Mouse (Mus musculus) layer of hippocampus, adult 18-20 months (tissue): ENCODE measurements around the gene Acad9. TPM values are rescaled to one million over a fixed set of nuclear protein-coding genes. Genes with fewer than 3 reads are reported as not detected.
"Not testable (repeated sequence)": the region's sequence is repeated elsewhere in the genome, so short reads cannot be mapped to it uniquely, and the experiment has no call there.

ENCODE experiments used
- DNase-seq, 2 experiments: peaks; one replicate each; pipeline ENCODE4 v3.0.0; 2022; ENCODE audit warnings: low spot score in 2 of 2
- total RNA-seq, 2 experiments: library from RNA; stranded (reverse); gene quantifications; 2 replicates each; pipeline ENCODE4 v1.2.3; 2021

Acad9 gene
- total RNA-seq, 2 experiments from 2014 or later: 34.2 to 46.3 TPM

DNA sequence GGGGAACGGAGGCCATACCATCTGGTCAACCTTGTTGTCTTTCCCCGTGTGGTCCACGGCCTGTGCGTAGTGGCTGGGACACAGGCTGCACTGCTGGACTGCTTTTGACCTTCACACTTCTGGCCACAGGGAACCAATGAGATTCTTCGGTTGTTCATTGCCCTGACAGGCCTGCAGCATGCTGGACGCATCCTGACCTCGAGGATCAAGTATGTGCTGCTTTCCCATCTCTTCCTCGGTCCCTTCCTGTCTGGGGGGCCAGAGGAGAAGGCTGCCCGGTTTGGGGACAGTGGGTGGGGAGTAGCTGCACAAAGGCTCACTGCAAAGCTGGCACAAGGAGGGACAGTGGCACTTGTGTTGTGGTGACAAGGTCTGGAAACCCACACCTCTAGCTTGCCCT lies 21.8 kb downstream of the Acad9 start:
- DNase-seq: no peak

DNA sequence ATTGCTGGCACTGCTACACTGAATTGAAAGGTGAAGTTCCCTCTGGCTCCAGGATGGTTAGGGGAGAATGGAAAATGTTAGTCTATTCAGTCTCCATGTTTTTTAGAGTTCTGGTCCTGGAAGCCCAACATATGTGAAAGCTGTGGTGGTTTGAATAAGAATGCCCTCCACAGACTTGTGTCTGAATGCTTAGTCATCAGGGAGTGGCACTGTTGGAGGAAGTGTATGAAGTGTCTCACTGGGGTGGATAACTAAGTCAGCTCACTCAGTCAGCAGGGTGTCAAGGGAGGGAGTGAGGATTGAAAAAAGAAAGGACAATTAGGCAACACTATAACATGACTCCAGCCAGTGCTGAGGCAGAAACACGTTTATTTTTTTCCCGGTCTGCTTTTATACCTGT lies 29.6 kb downstream of the Acad9 start:
- no peak for DNase-seq

DNA sequence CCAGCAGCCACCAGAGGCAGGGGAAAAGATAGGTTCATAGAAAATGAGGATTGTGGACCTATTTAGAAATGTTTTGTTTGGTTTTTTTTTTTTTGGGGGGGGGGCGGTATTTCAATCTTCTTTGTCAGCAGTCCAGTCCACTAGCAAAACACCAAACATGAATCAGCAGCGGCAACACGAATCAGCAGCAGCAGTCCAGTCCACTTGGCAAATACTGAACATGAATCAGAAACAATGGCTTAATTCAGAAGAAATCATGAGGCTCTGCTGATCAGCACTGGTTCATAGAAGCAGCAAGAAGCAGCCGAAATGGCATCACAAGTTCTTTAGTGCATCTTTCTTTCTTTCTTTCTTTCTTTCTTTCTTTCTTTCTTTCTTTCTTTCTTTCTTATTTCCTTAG lies 50.3 kb downstream of the Acad9 start:
- no peak for DNase-seq

DNA sequence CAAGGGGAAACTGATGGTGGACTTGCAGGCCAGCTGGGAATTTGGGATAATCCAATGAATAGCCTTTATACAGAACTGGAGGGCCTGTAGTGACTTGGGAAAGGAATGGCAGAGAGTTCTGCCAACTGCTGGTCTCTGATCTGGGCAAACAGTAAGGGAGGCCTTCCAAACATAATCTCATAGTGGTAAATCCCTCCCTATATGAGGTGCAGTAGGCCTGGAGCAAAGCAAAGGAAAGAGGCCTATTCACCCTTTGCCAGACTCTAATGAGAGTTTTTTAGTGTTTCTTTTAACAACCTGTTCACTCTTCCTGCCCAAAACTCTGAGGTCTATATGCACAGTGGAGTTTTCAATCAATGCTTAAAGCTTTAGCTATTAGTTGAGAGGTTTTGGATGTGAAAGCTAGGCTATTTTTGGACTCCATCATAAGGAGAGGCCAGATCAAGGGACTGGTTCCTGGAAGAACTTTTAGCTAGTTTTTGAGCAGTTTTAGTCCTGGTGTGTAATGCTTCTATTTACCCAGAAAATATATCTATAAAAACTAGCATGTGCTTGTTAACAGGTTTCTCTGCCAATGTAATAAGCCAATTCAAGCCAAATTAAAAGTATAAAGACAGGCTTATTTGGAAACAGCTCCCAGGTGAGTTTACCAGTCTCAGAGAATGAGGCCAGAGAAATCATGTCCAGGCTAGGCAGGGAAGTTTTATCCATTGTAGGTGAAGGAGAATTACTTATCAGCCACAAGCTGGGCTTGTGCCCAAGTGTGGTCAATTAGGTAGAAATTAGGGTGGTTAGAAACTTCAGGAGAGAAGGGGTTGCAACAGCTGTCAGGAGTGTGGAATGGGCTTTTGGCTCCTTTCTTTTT lies 54.1 kb downstream of the Acad9 start:
- DNase-seq: no peak

DNA sequence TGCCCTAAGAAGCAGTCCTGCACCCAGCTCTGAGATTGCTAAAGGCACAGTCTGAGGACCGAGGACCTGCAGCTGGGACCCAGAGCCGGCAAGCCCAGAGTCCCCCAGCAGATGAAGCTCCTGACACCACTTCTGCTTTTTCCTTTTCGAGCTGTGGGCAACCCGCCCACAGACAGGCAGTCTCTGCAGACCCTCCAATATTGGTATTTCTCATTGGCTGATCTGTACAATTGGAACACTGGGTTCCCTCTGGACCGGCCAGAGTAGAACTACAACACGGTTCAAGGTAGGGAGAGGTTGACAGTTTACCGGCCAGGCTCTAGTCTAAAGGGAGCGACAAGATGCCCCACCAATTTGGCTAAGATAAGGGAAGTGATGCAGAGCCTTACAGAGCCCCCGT lies 60.4 kb downstream of the Acad9 start:
- not testable (repeated sequence) for DNase-seq

DNA sequence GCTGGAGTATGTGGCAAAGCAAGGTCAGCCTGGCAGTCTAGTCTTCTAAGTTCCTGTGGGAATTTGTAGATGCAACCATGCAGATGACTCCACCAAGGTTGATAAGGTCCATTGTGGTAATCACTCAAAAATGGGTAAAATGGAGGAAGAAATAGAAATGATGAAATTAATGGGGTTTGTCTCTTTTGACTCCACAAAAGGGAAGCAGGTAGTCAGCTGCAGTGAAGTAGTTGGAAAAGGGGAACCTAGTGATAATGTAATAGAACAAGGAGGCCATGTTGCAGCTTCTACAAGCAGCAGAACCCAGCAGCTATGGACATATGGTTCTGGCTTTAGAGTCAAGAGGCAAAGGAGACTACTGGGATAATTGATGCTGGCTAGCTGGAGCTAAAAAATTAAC lies 70.4 kb downstream of the Acad9 start:
- DNase-seq: no peak

DNA sequence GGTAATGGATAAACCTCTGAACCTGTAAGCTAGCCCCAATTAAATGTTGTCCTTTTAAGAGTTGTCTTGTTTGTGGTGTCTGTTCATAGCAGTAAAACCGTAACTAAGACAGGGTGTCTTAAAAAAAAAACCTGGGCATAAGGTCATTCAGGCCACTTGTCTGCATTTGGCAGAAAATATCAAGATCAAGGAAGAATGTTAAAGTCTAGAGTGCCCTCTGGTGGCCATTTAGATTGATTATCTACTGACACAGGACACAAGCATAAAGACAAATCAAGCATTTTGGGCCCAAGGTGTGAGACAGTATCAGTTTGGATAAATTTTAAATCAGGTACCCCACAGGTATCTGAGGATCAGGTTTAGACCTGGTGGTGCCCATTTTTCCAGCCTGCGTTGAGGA lies 71.8 kb downstream of the Acad9 start:
- DNase-seq: peak in 1 of 2 experiments; percentile 39

DNA sequence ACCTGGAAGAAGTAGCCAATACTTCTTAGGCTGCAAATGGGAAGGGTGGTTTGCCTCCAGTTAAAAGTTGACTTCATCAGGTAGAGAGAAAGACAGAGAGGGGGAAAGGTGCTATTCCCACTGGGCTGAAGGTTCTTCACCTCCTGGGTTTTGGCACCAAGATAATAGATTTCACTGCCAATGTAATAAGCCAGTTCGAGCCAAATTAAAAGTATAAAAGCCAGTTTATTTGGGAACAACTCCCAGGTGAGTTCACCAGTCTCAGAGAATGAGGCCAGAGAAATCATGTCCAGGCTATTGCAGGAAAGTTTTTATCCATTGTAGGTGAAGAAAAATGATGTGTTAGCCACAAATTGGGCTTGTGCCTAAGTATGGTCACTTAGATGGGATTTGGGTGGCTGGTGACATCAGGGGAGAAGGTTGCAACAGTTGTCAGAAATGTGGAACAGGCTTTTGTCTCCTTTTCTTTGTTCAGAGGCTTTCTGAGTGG lies 72.4 kb downstream of the Acad9 start:
- no peak for DNase-seq

DNA sequence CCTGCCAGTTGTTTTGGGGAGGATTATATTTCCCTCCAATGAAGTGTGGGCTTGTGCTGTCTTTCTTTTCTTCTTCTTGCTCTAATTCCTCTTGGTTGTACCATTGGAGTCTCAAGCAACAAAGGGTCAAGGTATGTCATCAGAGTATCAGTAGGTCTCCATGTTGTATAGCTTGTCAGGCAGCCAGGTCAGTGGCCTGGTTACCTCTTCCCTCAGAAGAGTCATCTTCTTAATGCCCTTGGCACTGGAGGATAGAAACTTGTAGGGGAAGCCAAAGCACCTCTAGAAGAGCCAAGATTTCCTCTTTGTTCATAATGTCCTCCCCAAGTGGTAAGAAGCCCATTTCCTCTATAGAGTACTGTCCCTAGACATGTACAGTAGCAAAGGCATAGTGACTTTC lies 73.2 kb downstream of the Acad9 start:
- no peak for DNase-seq

Other genes with a start within 250 kb of the Acad9 start
- 10 to 100 TPM; 65.7 to 70.2 TPM for gene Dcun1d1, start 128.5 kb upstream of the Acad9 start, total RNA-seq
- gene Mccc1, start 65.3 kb upstream of the Acad9 start, total RNA-seq: 10 to 100 TPM; 32.0 to 32.4 TPM
- not detected for gene Ccdc144b, start 12.4 kb upstream of the Acad9 start, total RNA-seq
- 10 to 100 TPM; 15.9 to 17.6 TPM for gene D3Ertd254e, start 85.0 kb downstream of the Acad9 start, total RNA-seq
- gene Qrfpr, start 156.3 kb downstream of the Acad9 start, total RNA-seq: 1 to 10 TPM in 1 of 2 experiments, under 1 TPM in 1; 0.86 to 1.2 TPM